Mouse (Mus musculus) kidney, adult 8-10 months (tissue): ENCODE data around the gene Kif2a.

Experiments used
- DNase-seq, 2 experiments: peaks; one replicate each; pipeline ENCODE4 v3.0.0; 2022

Gene Kif2a

GRCm38 (mm10) chr13:107021461-107022265 is at the start of gene Kif2a:
Gene Kif2a, minus strand, starts transcription at chr13:107022126.
- DNase-seq = peak; percentile 17 to 21

- DNase-seq = no peak
These were observed 47.1 kb upstream of the Kif2a start for GRCm38 (mm10) chr13:107069061-107069460.

- no peak for DNase-seq
These were observed 43.4 kb upstream of the Kif2a start for GRCm38 (mm10) chr13:107065098-107065855.

GRCm38 (mm10) chr13:107064263-107064662 is 42.3 kb upstream of the Kif2a start:
- no peak for DNase-seq

- no peak for DNase-seq
These were observed 41.3 kb upstream of the Kif2a start for GRCm38 (mm10) chr13:107063115-107063807.

- no peak for DNase-seq
These were observed 38.2 kb upstream of the Kif2a start for GRCm38 (mm10) chr13:107060098-107060497.

GRCm38 (mm10) chr13:107059460-107059859 is 37.5 kb upstream of the Kif2a start:
- DNase-seq = no peak

- DNase-seq = no peak
These were observed 34.4 kb upstream of the Kif2a start for GRCm38 (mm10) chr13:107056318-107056717.

GRCm38 (mm10) chr13:107054496-107054895 is 32.6 kb upstream of the Kif2a start:
- no peak for DNase-seq

- DNase-seq = no peak
These were observed 29.4 kb upstream of the Kif2a start for GRCm38 (mm10) chr13:107051342-107051741.

- no peak for DNase-seq
These were observed 22.3 kb upstream of the Kif2a start for GRCm38 (mm10) chr13:107044229-107044628.

GRCm38 (mm10) chr13:107042551-107042950 is 20.6 kb upstream of the Kif2a start:
- DNase-seq = peak in 1 of 2 experiments; percentile 3

- DNase-seq = no peak
These were observed 17.6 kb upstream of the Kif2a start for GRCm38 (mm10) chr13:107039493-107039892.

GRCm38 (mm10) chr13:107038346-107038745 is 16.4 kb upstream of the Kif2a start:
- DNase-seq = no peak

- DNase-seq = no peak
These were observed 13.7 kb upstream of the Kif2a start for GRCm38 (mm10) chr13:107035511-107036113.

GRCm38 (mm10) chr13:107035078-107035477 is 13.2 kb upstream of the Kif2a start:
- DNase-seq = no peak

- DNase-seq = no peak
These were observed 12.3 kb upstream of the Kif2a start for GRCm38 (mm10) chr13:107034028-107034920.

GRCm38 (mm10) chr13:107031228-107031627 is 9.3 kb upstream of the Kif2a start:
- no peak for DNase-seq

- no peak for DNase-seq
These were observed 5.3 kb upstream of the Kif2a start for GRCm38 (mm10) chr13:107027218-107027617.

- DNase-seq = no peak
These were observed 3.7 kb upstream of the Kif2a start for GRCm38 (mm10) chr13:107025663-107026062.

- peak; percentile 63 to 64 for DNase-seq
These were observed 593 bp upstream of the Kif2a start for GRCm38 (mm10) chr13:107022266-107023171.
